Mouse (Mus musculus) thymus, postnatal 10 days (tissue): ENCODE results near the gene Lgals1.

Experiments used
- DNase-seq, 2 experiments: peaks; one replicate each; pipeline ENCODE4 v3.0.0; 2021; ENCODE audit warnings: low spot score in 2 of 2

Gene Lgals1

DNA sequence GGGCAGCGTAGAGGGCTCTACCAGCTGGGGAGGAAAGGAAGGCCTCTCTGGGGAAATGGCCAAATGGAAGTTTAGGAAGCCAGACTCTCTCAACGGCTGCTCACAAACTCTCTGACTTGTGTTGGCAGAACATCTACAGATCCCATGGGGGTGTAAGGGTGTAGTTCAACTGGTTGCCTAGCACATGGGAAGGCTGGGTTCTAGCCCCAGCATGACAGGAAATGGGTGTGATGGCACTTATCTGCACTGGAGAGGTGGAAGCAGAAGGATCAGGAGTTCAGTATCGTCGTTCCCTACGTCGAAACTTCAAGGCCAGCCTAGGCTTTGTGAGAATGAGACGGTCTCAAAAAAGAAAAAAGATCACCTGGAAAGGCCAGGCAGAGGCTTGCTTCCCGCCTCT lies 17.5 kb upstream of the Lgals1 start:
- DNase-seq: no peak

DNA sequence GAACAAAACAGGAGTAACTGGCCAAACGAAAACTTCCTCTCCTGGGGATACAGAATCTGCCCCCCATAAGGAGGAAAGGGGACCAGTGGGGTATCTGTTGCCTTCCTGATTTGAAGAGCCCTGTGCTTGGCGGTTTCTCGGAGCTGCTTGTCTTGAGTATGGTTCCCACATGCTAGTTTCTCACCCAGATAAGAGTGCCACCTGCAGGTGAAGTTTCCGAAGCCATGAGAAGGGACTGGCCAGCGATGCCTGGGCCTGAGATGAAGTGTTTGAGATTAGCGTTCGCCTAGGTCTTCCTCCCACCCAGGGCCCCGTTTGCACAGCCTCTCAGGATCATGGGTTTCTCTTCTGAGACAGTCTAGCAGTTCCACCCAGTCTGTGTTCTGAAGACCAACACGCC lies 14.5 kb upstream of the Lgals1 start:
- no peak for DNase-seq

DNA sequence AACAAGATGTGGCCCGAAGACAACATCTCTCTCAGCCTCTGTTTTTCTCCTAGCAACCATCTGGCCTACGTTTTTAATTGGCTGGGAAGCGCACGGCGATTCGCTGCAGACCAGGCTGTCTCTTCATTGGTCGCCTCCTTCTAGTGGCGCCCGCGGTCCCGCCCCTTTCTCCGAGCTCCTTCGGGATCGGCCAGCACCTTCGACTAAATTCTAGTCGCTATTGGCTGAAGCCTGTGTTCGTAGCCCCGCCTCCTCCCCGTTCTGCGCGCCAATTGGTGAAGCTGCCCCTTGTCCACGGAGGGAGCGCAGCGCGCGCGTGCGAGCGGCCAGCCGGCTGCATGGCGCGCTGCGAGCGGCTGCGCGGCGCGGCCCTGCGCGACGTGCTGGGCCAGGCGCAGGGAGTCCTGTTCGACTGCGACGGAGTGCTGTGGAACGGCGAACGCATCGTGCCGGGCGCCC lies 12.9 kb upstream of the Lgals1 start, which contains the start of gene Pdxp:
Gene Pdxp (plus strand): TSS at position 288 of the 459 bp plus-strand sequence.
- DNase-seq: peak; percentile 96 to 98

DNA sequence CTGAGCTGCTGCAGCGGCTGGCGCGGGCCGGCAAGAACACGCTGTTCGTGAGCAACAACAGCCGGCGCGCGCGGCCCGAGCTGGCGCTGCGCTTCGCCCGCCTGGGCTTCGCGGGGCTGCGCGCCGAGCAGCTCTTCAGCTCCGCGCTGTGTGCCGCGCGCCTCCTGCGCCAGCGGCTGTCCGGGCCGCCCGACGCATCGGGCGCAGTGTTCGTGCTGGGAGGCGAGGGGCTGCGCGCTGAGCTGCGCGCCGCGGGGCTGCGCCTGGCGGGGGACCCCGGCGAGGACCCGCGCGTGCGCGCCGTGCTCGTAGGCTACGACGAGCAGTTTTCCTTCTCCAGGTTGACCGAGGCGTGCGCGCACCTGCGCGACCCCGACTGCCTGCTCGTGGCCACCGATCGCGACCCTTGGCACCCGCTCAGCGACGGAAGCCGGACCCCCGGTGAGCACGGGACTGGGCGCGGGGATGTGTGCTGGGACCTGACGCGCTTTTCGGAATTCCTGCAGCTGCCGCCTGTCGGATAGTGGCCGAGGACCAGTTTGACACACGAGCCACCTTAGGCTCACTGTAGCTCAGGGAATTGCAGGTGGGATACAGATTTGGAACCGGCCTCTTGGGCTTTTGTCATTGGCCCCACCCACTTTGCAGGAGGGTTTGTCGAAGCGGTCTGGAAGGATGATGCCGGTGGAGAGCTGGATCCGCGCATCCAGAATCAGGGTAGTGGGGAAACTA lies 12.3 kb upstream of the Lgals1 start:
- peak; percentile 48 to 50 for DNase-seq

DNA sequence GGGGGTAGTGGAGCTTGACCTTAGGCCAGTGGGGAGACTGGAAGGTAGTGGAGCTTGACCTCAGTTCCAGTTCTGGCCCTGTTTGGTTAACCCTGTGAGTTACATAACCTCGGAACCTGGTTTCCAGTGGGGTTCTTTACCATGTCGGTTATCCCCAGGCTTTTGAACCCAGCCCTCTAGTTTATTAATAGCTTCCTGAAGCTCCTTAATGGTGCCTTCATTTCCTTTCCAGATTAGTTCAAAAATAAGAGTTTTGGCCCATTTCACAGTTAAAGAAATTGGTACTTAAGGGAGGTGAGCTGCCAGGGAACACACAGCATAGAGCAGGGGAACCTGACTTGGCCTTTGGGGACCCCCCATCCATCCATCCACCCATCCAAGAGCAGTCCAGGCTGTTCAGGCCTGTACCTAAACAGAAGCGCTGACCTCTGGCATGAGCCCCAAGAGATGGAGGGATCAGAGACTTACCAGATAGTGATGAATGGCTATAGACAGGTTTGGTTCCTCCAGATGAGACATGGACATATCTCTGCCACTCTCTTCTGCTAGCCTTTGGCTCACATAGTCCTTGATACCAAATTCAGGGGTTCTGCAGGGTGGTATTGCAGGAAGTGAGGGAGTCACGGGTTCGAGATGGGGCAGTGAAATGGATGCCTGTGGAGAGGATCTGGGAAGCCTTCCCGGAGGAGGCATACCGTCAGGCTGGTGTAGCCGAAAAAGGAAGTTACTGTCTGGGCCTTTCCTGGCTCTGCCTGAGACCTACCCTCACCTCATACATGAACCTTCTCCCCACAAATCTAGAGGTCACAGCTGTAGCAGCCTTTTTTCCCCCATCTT lies 11.5 kb upstream of the Lgals1 start:
- no peak for DNase-seq

DNA sequence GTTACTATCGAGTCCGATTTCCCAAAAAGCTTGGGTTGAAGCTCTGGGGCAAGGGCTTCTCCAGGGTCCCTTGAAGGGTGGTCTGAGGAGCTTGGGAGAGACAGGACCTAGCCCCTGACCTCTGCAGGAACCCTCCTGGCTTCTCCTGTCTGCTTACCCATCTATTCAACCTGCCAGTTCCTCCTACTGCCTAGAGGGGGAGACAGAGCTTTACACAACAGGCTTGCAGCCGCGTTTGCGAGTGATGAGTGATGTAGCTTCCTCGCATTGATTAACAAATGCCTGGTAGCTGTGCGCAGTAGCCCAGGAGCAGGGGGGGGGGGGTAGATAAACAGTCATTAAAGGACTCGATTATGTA lies 10.9 kb upstream of the Lgals1 start:
- peak; percentile 72 to 74 for DNase-seq

DNA sequence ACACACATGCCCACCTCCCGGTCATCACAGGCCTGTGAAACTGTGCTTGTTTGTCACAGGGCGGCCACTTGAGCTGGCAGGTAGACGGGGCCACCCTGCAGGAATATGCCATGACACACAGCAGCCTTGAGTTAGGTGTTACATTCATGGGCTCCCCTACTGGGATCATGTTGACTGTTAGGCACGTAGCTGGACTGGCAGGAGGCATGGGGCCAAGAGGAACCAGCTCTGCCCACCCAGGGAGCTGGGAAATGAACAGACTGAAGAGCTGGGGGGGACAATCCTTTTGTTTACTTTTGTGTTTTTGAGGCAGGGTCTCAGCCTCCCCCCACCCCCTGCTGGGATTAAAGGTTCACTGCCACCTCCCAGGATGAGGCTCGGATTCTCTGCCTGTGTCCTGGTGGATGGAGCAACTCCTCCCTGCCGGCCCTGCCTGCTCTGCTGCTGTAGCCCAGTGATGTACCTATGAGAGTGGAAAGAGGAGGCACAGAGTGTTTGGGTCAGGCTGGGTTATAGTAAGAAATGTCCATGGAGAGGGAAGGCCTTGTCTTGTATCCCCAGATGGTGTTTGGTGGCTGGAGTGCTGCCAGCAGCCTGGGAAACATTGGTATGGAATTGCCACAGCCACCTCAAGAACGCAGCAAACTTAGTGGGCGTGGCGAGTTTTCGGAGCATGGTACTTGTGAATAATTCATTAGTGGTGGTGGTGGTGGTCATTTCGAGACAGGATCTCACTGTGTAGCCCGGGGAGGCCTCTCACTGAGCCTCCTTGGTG lies 10.3 kb upstream of the Lgals1 start:
- no peak for DNase-seq

DNA sequence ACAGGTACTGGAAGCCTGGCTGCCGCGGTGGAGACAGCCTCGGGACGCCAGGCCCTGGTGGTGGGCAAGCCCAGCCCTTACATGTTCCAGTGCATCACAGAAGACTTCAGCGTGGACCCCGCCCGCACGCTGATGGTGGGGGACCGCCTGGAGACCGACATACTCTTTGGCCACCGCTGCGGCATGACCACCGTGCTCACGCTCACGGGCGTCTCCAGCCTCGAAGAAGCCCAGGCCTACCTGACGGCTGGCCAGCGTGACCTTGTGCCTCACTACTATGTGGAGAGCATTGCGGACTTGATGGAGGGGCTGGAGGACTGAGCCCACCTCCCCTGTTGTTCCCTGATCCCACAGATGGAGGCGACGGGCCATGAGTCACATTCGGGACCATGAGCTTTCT lies 8.4 kb upstream of the Lgals1 start:
- DNase-seq: no peak

DNA sequence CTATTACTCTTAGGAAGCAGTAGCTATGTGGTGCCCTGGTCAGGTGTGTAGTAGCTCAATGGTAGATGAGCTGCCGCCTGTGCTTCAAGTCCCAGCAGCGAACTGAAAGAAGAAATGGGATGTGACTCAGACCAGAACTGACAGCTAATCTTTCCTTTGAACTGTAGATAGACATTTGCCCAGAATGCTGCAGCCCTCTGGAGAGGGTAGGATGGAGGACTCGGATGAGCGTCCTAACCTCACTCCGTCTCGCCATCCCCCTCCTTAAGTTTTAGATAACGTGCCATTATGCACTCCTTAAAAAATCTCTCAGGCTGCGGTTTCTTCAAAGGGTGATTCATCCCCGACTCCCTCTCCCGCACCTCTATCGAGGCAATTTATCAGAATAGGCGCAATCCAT lies 6.6 kb upstream of the Lgals1 start:
- DNase-seq: no peak

DNA sequence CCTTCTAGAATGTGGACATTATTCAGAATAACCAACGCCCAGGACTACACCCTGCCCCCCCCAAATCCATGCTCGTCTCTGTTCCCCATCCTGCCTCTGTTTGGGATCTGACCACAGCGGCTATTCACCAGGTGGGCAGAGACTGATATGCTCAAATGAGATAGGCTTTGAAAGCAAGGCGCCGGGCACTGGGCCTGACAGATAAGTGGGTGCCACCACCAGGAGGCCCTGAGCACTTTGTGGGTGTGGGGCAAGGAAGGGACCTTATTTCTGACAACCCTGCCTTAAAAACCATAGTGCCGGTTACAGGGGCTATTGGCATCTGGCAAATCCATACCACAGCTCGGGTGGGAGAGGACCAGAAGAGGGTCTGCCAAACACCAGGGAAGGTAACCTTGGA lies 3.8 kb upstream of the Lgals1 start:
- no peak for DNase-seq

DNA sequence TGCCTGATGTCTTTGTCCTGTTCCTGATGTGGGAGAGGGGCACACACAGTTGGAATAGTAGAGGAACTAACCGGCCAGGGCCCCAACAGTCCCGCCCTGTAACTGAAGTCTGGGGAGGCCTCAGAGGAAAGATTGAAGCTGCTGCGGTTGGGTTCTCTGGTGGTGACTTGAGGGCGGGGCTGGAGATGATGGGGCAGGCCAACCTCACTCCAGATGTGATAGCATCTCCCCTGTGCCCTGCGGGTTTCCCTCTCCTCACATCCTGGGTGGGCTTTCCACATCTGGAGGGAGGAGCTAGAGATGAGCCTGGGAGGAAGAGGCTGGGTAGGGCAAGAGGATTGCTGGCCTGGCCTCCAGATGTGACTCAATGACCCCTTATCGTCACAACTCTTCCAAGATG lies 2.9 kb upstream of the Lgals1 start:
- DNase-seq: peak; percentile 71 to 77

DNA sequence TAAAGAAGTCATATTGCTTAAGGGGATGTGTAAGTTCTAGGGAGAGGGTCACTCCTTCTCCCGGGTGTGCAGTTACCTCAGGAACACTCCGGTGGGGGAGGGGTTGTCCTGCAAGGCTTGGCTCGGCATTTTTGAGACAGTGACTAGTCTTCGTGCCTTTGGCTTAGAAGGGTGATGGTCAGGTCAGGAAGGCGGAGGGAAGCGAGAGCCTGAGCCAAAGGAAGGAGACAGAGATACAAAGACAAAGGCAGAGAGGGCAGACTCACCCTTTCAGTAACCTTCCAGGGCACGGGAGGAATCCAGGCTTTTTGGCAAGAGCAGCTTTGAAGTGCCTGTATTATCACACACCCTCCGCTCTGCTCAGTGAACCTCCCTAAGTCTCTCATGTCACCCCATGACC lies 1.4 kb upstream of the Lgals1 start:
- DNase-seq: no peak

DNA sequence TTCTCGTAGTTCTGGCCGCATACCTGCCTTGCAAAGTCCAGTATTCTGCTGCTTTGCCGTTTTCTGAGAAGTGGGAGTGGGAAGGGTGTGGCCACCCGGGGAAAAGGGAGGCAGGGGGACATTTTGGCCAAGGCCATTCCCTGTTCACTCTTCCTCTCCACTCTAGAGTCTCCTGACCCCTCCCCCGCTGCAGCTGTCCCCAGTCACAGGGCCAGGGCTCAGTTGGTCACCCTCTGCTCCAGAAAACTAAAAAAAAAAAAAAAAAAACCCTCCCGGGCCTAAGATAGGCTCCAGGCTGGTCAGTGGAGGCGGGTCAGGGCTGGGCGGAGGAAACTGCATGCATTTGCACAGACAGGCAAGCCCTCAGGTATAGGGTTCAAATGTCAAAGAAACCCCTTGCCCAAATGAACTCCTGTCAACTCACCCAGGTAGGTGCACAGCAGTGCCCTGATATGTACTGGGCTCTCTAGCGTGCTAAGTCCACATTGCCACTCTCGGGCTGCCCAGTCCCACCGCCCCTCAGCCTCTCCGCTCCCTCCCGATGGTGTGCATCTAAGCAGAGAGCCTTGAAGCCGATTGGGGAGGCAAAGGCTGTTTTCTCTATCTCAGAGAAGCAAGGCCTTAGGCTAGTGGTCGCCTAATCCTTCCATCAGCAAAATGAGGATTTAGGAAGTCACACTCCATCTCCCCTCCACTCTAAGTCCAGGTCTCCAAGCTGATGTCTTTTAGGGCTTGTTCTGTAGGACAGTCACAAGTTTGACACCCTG lies 679 bp downstream of the Lgals1 start:
- DNase-seq: no peak

DNA sequence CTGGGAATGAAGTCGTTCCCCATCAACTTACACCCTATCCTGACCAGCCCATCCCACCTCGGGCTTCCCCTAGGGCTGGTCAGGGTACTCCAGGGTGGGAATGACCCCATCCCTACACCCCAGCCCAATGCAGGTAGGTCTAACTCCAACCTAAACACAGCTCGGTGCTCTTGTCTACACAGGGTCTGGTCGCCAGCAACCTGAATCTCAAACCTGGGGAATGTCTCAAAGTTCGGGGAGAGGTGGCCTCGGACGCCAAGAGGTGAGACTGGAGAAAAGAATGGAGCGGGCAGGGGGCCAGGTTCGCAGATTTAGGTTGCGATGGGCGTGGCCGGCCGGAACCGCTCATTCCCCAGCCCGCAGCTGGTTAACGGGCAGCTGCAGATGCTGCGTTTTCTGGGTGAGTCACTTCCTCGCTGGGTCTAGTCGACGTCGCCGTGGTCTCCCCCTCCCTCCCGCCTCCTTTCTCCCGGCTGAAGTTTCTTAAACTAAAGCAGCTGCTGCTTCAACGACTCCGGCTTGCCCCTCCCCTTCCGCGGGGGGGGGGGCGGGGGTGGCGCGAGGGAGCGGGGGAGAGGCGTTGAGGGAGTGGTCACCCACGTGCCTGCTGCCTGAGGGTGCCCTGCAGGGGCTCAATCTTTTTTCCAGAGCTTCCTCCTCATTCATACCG lies 1.4 kb downstream of the Lgals1 start:
- peak; percentile 85 to 92 for DNase-seq

DNA sequence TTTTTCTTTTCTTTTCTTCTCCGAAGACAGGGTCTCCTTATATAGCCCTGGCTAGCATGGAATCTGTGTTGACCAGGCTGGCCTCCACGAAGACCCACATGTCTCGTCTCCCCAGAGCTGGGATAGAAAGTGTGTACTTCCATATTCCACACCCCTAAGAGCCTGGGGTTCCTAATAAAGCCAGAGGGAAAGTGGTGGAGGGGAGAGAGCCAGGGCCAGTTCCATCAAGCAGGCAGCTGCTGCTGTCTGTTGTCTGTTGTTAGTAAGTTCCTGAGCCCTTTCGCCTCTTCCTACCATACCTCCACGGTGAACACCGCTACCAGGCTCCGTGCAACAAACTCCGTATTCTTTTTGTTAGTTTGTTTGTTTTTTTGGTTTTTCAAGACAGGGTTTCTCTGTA lies 2.0 kb downstream of the Lgals1 start:
- DNase-seq: no peak

DNA sequence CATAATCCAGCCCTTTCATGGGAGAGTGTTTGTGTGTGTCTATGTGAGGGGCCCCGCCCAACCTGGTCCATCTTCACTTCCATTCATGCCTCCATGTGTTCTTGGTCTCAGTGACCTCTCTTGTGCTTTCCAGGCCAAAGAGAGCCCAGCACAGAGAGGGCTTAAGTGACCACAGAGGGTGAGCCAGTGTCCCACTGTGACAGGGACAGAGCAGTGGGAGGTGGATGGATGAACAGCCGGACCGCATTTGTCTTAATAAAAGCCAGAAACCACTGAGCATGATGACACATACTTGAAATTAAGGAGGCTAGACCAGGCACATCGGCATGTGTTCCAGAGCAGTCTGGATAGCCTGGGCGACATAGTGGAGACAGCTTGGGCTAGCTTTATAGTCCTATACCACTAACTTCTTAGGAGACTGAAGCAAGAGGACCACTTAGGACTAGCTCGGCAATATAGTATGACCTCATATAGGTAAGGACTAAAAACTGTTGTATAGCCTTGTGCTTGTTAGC lies 3.7 kb downstream of the Lgals1 start:
- DNase-seq: no peak

DNA sequence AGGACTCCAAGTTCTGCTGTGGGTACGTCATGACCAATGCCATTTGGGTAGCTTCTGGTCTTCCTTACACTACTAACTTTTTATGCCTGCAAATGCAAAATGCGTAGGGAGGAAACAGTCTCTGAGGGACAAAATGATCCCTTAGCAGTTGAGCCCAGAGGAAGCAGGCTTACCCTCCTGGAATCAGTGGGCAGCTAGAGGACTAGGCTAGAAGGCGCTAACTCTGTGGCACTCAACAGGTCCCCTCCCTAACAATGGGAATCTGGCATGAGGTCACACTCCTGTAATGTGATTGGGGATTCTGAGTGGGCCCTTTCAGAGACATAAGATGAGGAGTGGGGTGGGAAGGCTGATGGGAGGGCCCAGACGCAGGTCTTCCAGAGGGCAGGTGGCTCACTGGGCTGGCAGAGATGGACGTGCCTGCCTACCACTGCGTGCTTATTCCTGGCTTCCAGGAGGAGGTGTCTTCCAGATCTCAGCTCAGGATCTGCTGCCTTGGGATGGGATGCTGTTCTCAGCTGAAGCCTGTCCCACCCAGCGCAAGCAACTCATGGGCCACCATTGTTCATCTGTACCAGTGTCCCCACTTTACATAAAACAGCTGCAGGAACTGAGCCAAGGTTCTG lies 4.4 kb downstream of the Lgals1 start:
- DNase-seq: no peak

DNA sequence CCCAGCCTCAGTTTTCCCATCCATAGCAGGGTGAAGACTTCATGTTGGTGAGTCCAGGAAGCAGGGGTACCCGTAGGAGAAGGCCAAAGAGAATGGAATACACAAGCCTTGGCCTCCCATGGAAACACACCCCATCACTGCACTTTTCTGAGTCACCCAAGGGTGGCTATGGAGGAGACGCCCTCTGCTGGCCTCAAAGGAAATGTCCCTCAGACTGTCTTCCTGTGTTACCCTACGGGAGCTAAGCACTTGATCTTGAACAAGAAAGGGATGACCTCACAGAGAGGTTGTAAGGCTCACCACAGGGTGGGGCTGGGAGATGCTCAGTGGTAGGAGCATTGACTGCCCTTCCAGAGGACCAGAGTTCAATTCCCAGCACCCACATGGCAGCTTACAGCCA lies 5.1 kb downstream of the Lgals1 start:
- DNase-seq: peak; percentile 68 to 74

DNA sequence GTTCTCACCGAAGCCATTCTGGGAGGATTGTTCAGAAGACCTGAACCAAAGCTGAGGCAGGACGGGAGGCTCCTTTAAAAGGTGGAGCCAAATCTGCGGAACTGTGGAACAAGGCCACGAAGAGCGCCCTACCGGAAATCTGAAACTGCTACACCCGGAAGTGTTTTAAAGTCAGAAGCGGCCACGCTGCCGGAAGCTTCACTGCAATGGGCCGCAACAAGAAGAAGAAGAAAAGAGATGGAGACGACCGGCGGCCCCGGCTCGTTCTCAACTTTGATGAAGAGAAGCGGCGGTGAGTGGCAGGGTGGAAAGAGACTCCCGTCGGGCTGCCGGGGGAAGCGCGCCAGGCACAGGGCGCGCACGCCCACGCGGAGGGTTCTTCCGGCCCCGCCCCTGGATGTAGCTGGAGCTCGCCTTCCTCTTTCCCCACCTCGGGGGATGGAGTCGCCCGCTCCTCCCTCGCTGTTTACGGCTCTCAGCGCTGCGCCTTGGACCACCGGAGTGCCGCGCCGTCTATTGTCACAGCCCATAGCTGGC lies 8.3 kb downstream of the Lgals1 start, which contains the start of gene Nol12:
Gene Nol12 (plus strand): TSS at position 150 of the 537 bp plus-strand sequence.
- peak; percentile 69 to 81 for DNase-seq

DNA sequence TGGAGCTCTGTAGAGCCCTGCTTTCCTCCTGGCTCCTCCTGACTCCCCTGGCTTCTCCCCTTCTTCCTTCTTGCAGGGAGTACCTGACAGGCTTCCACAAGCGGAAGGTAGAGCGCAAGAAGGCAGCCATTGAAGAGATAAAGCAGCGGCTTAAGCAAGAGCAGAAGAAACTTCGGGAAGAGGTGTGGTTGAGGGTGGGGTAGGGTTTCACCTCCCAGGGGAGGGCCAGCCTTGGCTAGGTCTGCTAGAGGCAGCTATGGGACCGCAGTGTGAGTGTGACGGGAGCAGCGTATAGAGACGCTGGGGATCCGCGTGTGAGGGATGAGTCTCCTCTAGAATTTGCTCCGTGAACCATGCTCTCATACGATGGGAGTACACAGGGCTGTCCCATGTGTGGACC lies 9.9 kb downstream of the Lgals1 start:
- no peak for DNase-seq
